Mouse (Mus musculus) embryonic facial prominence, embryonic 11.5 days (tissue): ENCODE results near the gene Kcnma1. TPM values are rescaled to one million over a fixed set of nuclear protein-coding genes. Genes with fewer than 3 reads are reported as not detected.
A peak's percentile ranks its signal among the peaks of the same experiment; 100 is the strongest.

ENCODE experiments used
- ATAC-seq: fragments of 200-750 bp; cut with Nextera tagmentation; replicated peaks from 2 replicates; pipeline ENCODE4 v1.8.0; 2017; ENCODE audit warnings: low read depth; ENCODE audit not compliant: insufficient number of reproducible peaks, low FRiP score, low TSS enrichment
- DNase-seq: peaks from one replicate; pipeline ENCODE4 v3.0.0-alpha.2; 2015; ENCODE audit warnings: low spot score
- H3K27ac ChIP-seq: fragments of 300-500 bp; sonication (generic); replicated peaks from 2 replicates; pipeline ENCODE4 v1.5.1; 2014; ENCODE audit warnings: mild to moderate bottlenecking, low read depth, low read length, control low read depth
- H3K27me3 ChIP-seq: fragments of 300-500 bp; sonication (generic); 2 replicates; pipeline ENCODE4 v1.6.1; 2014; ENCODE audit warnings: mild to moderate bottlenecking, low read length, moderate library complexity, mixed read lengths; ENCODE audit not compliant: control insufficient read depth, insufficient read depth
- H3K36me3 ChIP-seq: fragments of 300-500 bp; sonication (generic); replicated peaks from 2 replicates; pipeline ENCODE4 v1.6.1; 2014; ENCODE audit warnings: low read depth, mild to moderate bottlenecking, low read length, moderate library complexity, mixed read lengths; ENCODE audit not compliant: control insufficient read depth, insufficient read depth
- H3K4me1 ChIP-seq: fragments of 300-500 bp; sonication (generic); 2 replicates; pipeline ENCODE4 v1.6.1; 2014; ENCODE audit warnings: low read length, mixed read lengths; ENCODE audit not compliant: control insufficient read depth, insufficient read depth
- H3K4me2 ChIP-seq: fragments of 300-500 bp; sonication (generic); 2 replicates; pipeline ENCODE4 v1.6.1; 2014; ENCODE audit warnings: low read depth, mild to moderate bottlenecking, control low read depth, low read length, moderate library complexity
- H3K4me3 ChIP-seq: fragments of 300-500 bp; sonication (generic); 2 replicates; pipeline ENCODE4 v1.5.1; 2014; ENCODE audit warnings: low read depth, low read length, control low read depth
- H3K9ac ChIP-seq: fragments of 300-500 bp; sonication (generic); replicated peaks from 2 replicates; pipeline ENCODE4 v1.6.1; 2014; ENCODE audit warnings: mild to moderate bottlenecking, control low read depth, low read length
- H3K9me3 ChIP-seq: fragments of 300-500 bp; sonication (generic); replicated peaks from 2 replicates; pipeline ENCODE4 v1.6.1; 2016; ENCODE audit warnings: mild to moderate bottlenecking, low read length, inconsistent platforms, mixed read lengths; ENCODE audit not compliant: control insufficient read depth
- WGBS: fragments of 180-500 bp; shearing (Covaris S2); extraction: QIAGEN DNeasy Blood & Tissue Kit; methylation state at CpG from one replicate; pipeline ENCODE4 v1.1.7; 2014; 5-methylcytosine and 5-hydroxymethylcytosine counted together
- polyA plus RNA-seq: library from polyadenylated mRNA; unstranded; fragments of >200 nt; fragmentation: Nextera tagmentation; extraction: Ambion mirVana; gene quantifications from 2 replicates; pipeline ENCODE4 v1.2.1, GENCODE M21; 2014

Gene Kcnma1
- polyA plus RNA-seq, 1 experiment from 2014 or later, result 0.87 TPM

GRCm38 (mm10) chr14:23723701-23724430 lies 290.4 kb downstream of the Kcnma1 start:
- Histone ChIP-seq H3K4me2 (no peak overlapping the region), H3K9me3 (no peaks in the 10 kb centered on the region), H3K9ac (no peak overlapping the region), H3K27me3 (no peaks in the 10 kb centered on the region), H3K4me3 (no peak overlapping the region), H3K27ac (no peak overlapping the region), H3K4me1 (no peaks in the 10 kb centered on the region), H3K36me3 (no peaks in the 10 kb centered on the region)
- DNase-seq (no peak), ATAC-seq (no peak)
- 73% methylated on average over 7 of the region's 7 CpGs for WGBS

DNA sequence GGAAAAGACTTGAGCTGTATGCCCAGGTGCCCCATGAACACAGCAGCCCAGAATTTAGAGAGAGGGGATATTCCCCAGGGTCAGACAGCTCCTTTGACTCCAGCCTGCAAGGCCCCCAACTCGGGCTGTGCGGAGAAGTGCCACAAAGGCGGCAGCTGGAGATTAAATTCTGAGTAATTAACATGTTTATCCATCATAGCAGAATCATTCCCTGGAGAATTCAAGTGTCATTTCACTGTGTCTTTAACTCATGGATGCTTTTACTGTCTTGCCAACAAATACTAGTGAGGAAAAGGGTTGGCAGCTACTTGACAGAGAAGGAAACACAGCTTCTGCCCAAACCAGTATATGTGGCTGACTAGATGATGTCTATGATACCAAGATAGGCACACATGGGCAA lies 295.0 kb downstream of the Kcnma1 start:
- DNase-seq (no peak), ATAC-seq (no peak)
- 84% methylated on average over 3 of the region's 3 CpGs for WGBS

GRCm38 (mm10) chr14:23718667-23719066 lies 295.6 kb downstream of the Kcnma1 start:
- Histone ChIP-seq H3K9me3 (no peaks in the 10 kb centered on the region), H3K27me3 (no peaks in the 10 kb centered on the region), H3K4me3 (no peak overlapping the region), H3K4me1 (no peaks in the 10 kb centered on the region), H3K9ac (no peak overlapping the region), H3K27ac (no peak overlapping the region), H3K4me2 (no peak overlapping the region), H3K36me3 (no peaks in the 10 kb centered on the region)
- DNase-seq (no peak), ATAC-seq (no peak)
- WGBS, result 86% methylated on average over 6 of the region's 6 CpGs

More for the DNA sequence above, 295.0 kb downstream of the Kcnma1 start:
- no peak overlapping the region for H3K9ac ChIP-seq
- no peaks in the 10 kb centered on the region for H3K36me3 ChIP-seq
- no peak overlapping the region for H3K4me2 ChIP-seq
- no peaks in the 10 kb centered on the region for H3K9me3 ChIP-seq
- H3K4me1 ChIP-seq, result no peaks in the 10 kb centered on the region
- no peaks in the 10 kb centered on the region for H3K27me3 ChIP-seq
- no peak overlapping the region for H3K27ac ChIP-seq
- H3K4me3 ChIP-seq, result no peak overlapping the region

DNA sequence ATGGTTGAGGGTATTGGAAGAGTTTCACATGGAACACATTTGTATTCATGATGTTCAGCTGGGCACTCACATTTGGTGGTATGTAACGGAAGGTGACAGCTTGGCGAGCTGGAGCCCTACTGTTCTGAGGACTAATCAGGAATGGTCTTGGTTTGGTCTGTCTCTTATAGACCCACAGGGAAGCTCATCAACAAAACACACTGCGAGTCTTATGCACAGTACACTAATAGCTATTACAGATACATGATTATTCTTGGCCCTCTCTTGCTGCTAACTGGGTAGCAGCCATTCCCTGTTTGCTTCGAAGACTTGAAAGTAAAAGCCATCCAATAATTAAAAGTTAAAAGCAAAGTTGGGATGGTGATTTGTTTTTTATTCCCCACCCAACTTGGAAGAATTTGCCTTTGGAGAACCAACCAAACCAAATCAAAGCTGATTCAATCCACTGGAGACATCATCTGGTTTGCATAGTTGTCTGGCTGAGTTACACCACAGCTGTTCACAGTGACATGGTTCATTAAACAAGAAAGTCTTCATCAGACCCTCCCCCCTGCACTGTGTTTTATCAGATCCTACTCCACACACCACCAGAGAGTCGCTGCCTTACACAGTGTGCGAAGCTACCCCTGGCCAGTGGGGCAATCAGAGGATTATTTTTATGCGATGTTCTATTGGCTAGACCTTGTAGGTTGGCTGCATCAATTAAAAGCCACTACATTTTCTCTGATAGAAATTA lies 299.7 kb downstream of the Kcnma1 start:
- no peaks in the 10 kb centered on the region for H3K36me3 ChIP-seq
- H3K9ac ChIP-seq, result no peak overlapping the region
- no peak overlapping the region for H3K4me2 ChIP-seq
- H3K4me1 ChIP-seq, result no peaks in the 10 kb centered on the region
- 0 out of 2 replicates have a peak, but pooled peaks have one; percentile 39 for ATAC-seq
- H3K27me3 ChIP-seq, result no peaks in the 10 kb centered on the region
- no peak overlapping the region for H3K27ac ChIP-seq
- 71% methylated on average over 7 of the region's 7 CpGs for WGBS
- DNase-seq, result peak; percentile 57
- H3K9me3 ChIP-seq, result no peaks in the 10 kb centered on the region
- no peak overlapping the region for H3K4me3 ChIP-seq

DNA sequence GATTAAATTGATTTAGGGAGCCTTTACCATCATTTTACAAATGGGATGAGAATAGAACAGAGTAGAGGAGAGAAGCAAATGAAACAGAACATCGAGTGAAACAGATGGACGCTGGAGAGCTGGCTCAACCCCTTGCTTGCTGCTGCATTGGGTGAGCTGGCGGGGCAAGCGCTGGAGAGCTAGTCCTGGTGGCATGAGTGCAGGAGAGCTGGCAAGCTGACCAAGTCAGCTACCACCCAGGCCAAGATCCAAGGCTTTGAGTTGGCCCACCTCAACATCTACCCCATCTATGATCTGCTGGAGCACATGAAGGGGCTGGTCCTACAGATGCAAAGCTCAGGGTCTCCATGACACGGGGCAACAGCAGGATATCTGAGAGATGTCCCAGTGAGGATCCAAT lies 301.4 kb downstream of the Kcnma1 start:
- WGBS, result 92% methylated on average over 5 of the region's 5 CpGs
- H3K4me3 ChIP-seq, result no peak overlapping the region

GRCm38 (mm10) chr14:23710954-23711353 lies 303.3 kb downstream of the Kcnma1 start:
- 78% methylated on average over 7 of the region's 7 CpGs for WGBS
- ATAC-seq, result no peak
- DNase-seq, result no peak

More for the DNA sequence above, 301.4 kb downstream of the Kcnma1 start:
- no peaks in the 10 kb centered on the region for H3K36me3 ChIP-seq
- H3K27me3 ChIP-seq, result no peaks in the 10 kb centered on the region
- H3K4me1 ChIP-seq, result no peaks in the 10 kb centered on the region
- no peak overlapping the region for H3K4me2 ChIP-seq
- H3K27ac ChIP-seq, result no peak overlapping the region
- no peak for ATAC-seq
- no peak overlapping the region for H3K9ac ChIP-seq
- H3K9me3 ChIP-seq, result no peaks in the 10 kb centered on the region
- no peak for DNase-seq

DNA sequence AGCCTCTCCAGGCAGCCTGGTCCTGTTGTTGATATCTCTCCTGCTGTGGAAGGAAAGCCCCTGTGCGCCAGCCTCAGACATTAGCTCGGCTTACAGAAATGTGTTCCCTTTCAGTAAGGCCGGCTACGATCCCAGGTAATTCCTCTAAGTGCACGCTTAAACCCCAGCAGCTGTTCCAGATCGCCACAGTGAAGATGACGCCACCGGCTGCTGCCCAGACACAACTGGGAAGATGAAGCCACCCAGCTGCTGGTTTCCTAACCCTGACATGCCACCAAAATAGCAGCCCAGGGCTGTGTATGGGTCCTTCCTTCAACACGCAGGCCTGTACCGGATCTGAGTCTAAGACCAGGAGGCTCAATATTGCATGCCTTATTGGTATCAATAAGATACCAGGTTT lies 307.5 kb downstream of the Kcnma1 start:
- Histone ChIP-seq H3K27ac (no peak overlapping the region), H3K27me3 (no peaks in the 10 kb centered on the region), H3K36me3 (no peaks in the 10 kb centered on the region), H3K9ac (no peak overlapping the region), H3K9me3 (no peaks in the 10 kb centered on the region), H3K4me2 (no peak overlapping the region), H3K4me1 (no peaks in the 10 kb centered on the region), H3K4me3 (no peak overlapping the region)
- ATAC-seq, result no peak
- WGBS, result 68% methylated on average over 10 of the region's 10 CpGs
- peak; percentile 31 for DNase-seq

More at GRCm38 (mm10) chr14:23710954-23711353, 303.3 kb downstream of the Kcnma1 start:
- Histone ChIP-seq H3K9ac (no peak overlapping the region), H3K4me2 (no peak overlapping the region), H3K4me1 (no peaks in the 10 kb centered on the region), H3K27ac (no peak overlapping the region), H3K4me3 (no peak overlapping the region), H3K9me3 (no peaks in the 10 kb centered on the region), H3K36me3 (no peaks in the 10 kb centered on the region), H3K27me3 (no peaks in the 10 kb centered on the region)

DNA sequence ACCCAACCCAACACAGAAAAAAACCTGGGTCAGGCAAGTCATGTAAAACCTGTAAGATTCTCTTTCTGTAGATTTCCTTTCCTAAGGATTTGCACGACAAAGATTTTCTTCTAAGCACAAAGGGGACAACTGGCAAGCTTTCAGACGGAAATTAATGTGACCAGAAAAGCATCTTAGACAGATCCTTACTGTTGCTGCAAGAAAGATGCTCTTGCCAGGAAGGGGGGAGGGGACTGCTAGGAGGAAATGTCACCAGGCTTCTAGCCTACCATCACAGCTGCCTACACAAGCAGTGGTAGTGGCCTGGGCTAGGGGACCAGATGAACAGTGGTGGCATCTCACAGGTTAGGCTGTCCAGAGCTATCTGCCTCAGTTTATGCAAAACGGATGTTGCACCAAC lies 308.6 kb downstream of the Kcnma1 start:
- DNase-seq (no peak), ATAC-seq (no peak)
- H3K4me2 ChIP-seq, result no peak overlapping the region
- WGBS, result 65% methylated on average over 3 of the region's 3 CpGs
- no peak overlapping the region for H3K4me3 ChIP-seq
- no peaks in the 10 kb centered on the region for H3K27me3 ChIP-seq
- no peaks in the 10 kb centered on the region for H3K36me3 ChIP-seq
- H3K9ac ChIP-seq, result no peak overlapping the region
- no peaks in the 10 kb centered on the region for H3K9me3 ChIP-seq
- no peak overlapping the region for H3K27ac ChIP-seq
- H3K4me1 ChIP-seq, result no peaks in the 10 kb centered on the region
